ENCODE assay signal across 11 mouse cellular contexts in genomic region chr12:86949501-86949900, GRCm38 (mm10). TPM values are rescaled to one million over a fixed set of nuclear protein-coding genes. Genes with fewer than 3 reads are reported as not detected.
DNase-seq lines count a peak whose midpoint lies in the region; ATAC-seq and TF ChIP-seq lines count a peak whose summit lies in the region.
"Had no signal": no experiment of that assay in that cellular context is flagged by ENCODE, and none has a peak within 500 bp of the region (broad histone marks: within the 10 kb centered on the region; RNA-seq: fewer than 3 reads in every experiment).

No protein-coding gene starts in this region.

- H3K9me3 ChIP-seq in heart, embryonic 10.5 days, result no peaks in the 10 kb centered on the region
- H3K9me3 ChIP-seq in intestine, postnatal 0 days (ENCODE audit: control insufficient read depth), result no peaks in the 10 kb centered on the region
- H3K9me3 ChIP-seq: limb, embryonic 12.5 days had no signal

- H3K27me3 ChIP-seq in heart, embryonic 10.5 days (ENCODE audit: insufficient read depth, poor library complexity, severe bottlenecking), result no peaks in the 10 kb centered on the region
- H3K27me3 ChIP-seq in myocyte (ENCODE audit: control insufficient read depth, insufficient read depth, insufficient read length), result no peaks in the 10 kb centered on the region
- H3K27me3 ChIP-seq in intestine, postnatal 0 days (replicated peaks; ENCODE audit: control insufficient read depth, insufficient read depth, low read length), result peaks cover 8% of the 10 kb centered on the region; the same call in 1 of the 2 replicates
- H3K27me3 ChIP-seq: limb, embryonic 12.5 days had no signal

- TF ChIP-seq POLR2A in cortical plate, adult 2 months (IDR thresholded peaks at IDR 0.05; ENCODE audit: extremely low read depth, insufficient read depth, low read length), result no peak
- TF ChIP-seq POLR2A in myocyte (IDR thresholded peaks at IDR 0.05; ENCODE audit: insufficient read length, low read depth), result no peak

- 90% methylated on average over 9 of the region's 9 CpGs for WGBS in heart, embryonic 10.5 days
- WGBS in intestine, postnatal 0 days, result 85% methylated on average over 9 of the region's 9 CpGs

- H3K79me2 ChIP-seq in myocyte (ENCODE audit: control insufficient read depth, insufficient read depth), result peaks cover 41% of the 10 kb centered on the region

- no peak overlapping the region for H3K9ac ChIP-seq in intestine, postnatal 0 days (ENCODE audit: low read depth, low read length)
- H3K9ac ChIP-seq: limb, embryonic 12.5 days had no signal

- H3K36me3 ChIP-seq in heart, embryonic 10.5 days, result peaks cover 23% of the 10 kb centered on the region
- H3K36me3 ChIP-seq in myocyte (ENCODE audit: control insufficient read depth, insufficient read depth), result peaks cover 15% of the 10 kb centered on the region
- no peaks in the 10 kb centered on the region for H3K36me3 ChIP-seq in intestine, postnatal 0 days (ENCODE audit: control insufficient read depth, insufficient read depth)

- H3ac ChIP-seq in myocyte (ENCODE audit: control insufficient read depth, insufficient read length), result no peak overlapping the region

- no peak for TF ChIP-seq CTCF in cortical plate, adult 2 months (IDR thresholded peaks at IDR 0.05; ENCODE audit: extremely low read depth, insufficient read depth, low read length)
- TF ChIP-seq CTCF in intestine, postnatal 0 days (IDR thresholded peaks at IDR 0.05; ENCODE audit: low read depth), result no peak

- no peak for DNase-seq in heart, embryonic 10.5 days (ENCODE audit: low spot score)
- DNase-seq in heart, adult 8-10 months (ENCODE audit: low spot score), result no peak
- peak; percentile 85 for DNase-seq in CD4-positive helper T cell, adult 2 months (ENCODE audit: low read depth, low spot score)
- no peak for DNase-seq in layer of hippocampus, postnatal 25 days (ENCODE audit: extremely low spot score in 1 of 2, low spot score in 1 of 2)
- no peak for DNase-seq in adrenal gland, adult 2 months

- H3K27ac ChIP-seq in heart, embryonic 10.5 days, result peak overlapping the region; percentile 100; the same call in 1 of the 2 replicates
- H3K27ac ChIP-seq in cortical plate, adult 2 months (ENCODE audit: insufficient read depth, low read length), result no peak overlapping the region
- no peak overlapping the region for H3K27ac ChIP-seq in intestine, postnatal 0 days (ENCODE audit: low read depth, low read length)
- H3K27ac ChIP-seq: limb, embryonic 12.5 days had no signal

- no peak for ATAC-seq in intestine, postnatal 0 days

- peak overlapping the region; percentile 97 for H3K4me2 ChIP-seq in myocyte (ENCODE audit: low read depth)
- no peak overlapping the region for H3K4me2 ChIP-seq in intestine, postnatal 0 days (replicated peaks; ENCODE audit: low read depth)

- H3K4me1 ChIP-seq in heart, embryonic 10.5 days, result peaks cover 40% of the 10 kb centered on the region
- peaks cover 8% of the 10 kb centered on the region; the same call in 1 of the 2 replicates for H3K4me1 ChIP-seq in cortical plate, adult 2 months (ENCODE audit: control insufficient read depth, insufficient read depth, low read length)
- 0 out of 2 replicates have a peak, but pooled peaks cover 3% of the 10 kb centered on the region for H3K4me1 ChIP-seq in intestine, postnatal 0 days (replicated peaks; ENCODE audit: control insufficient read depth, insufficient read depth, low read length)

- 0 out of 2 replicates have a peak overlapping the region, but pooled peaks have one; percentile 5 for H3K4me3 ChIP-seq in heart, embryonic 10.5 days
- H3K4me3 ChIP-seq in cortical plate, adult 2 months (ENCODE audit: insufficient read depth, low read length), result peak overlapping the region; percentile 92
- H3K4me3 ChIP-seq in myocyte, result no peak overlapping the region
- no peak overlapping the region for H3K4me3 ChIP-seq in intestine, postnatal 0 days (ENCODE audit: low read depth, low read length)

TF ChIP-seq in myocyte, 11 proteins besides CTCF, POLR2A, EP300 and RAD21:
- no peak for TF ChIP-seq TCF12 (IDR thresholded peaks at IDR 0.05; ENCODE audit: insufficient read depth, poor library complexity, severe bottlenecking)
- no peak for TF ChIP-seq TCF3 (IDR thresholded peaks at IDR 0.05; ENCODE audit: insufficient read length, low read depth)
- TF ChIP-seq E2F4 (IDR thresholded peaks at IDR 0.05; ENCODE audit: insufficient read depth), result no peak
- no peak for TF ChIP-seq REST (IDR thresholded peaks at IDR 0.05; ENCODE audit: insufficient read depth, insufficient read length)
- no peak for TF ChIP-seq MYOG (IDR thresholded peaks at IDR 0.05; ENCODE audit: control insufficient read depth in 1 of 3, insufficient read depth in 1 of 3, insufficient read length in 2 of 3, low read depth in 2 of 3)
- no peak for TF ChIP-seq POLR2AphosphoS2 (IDR thresholded peaks at IDR 0.05; ENCODE audit: insufficient read length, low read depth)
- no peak for TF ChIP-seq MAX (IDR thresholded peaks at IDR 0.05; ENCODE audit: low read depth)
- no peak for TF ChIP-seq SRF (IDR thresholded peaks at IDR 0.05; ENCODE audit: control insufficient read depth, insufficient read length, low read depth)
- TF ChIP-seq CEBPB (IDR thresholded peaks at IDR 0.05; ENCODE audit: insufficient read depth, poor library complexity, severe bottlenecking), result no peak
- no peak for TF ChIP-seq MYOD1 (IDR thresholded peaks at IDR 0.05; ENCODE audit: control insufficient read depth in 1 of 3, insufficient read length in 2 of 3, low read depth in 2 of 3)
- TF ChIP-seq USF1 (IDR thresholded peaks at IDR 0.05; ENCODE audit: low read depth), result no peak
TF ChIP-seq in myocyte: peak in this region for 0.

RNA-seq across cellular contexts. Expression of gene Cipc, which starts 2.7 kb away (rescaled TPM):
- 26.7 and 33.8 TPM in 2 replicates for polyA plus RNA-seq in heart, embryonic 10.5 days (2016; fragmentation: Nextera tagmentation; extraction: Ambion mirVana)
- total RNA-seq in heart, adult 8-10 months (2022), result 10 to 100 TPM; 42.4 to 53.8 (median 48.3) TPM
- 83.7 and 84.4 TPM in 2 replicates for polyA plus RNA-seq in cortical plate, adult 2 months (2012; rRNA removed)
- 14.7 TPM for polyA plus RNA-seq in myocyte (2012; fragmentation: generic; extraction: Trizol)
- total RNA-seq in layer of hippocampus, postnatal 25 days (2021), result 10 to 100 TPM; 62.0 to 74.2 TPM
- 3.2 and 3.8 TPM in 2 replicates for polyA plus RNA-seq in intestine, postnatal 0 days (2015; fragmentation: Nextera tagmentation; extraction: Ambion mirVana)
- 10 to 100 TPM; 17.9 to 29.3 TPM for total RNA-seq in adrenal gland, adult 2 months (2021)
- 38.5 and 39.8 TPM in 2 replicates for polyA plus RNA-seq in adrenal gland, adult 2 months (2012; rRNA removed)

RNA-seq across cellular contexts. Expression of gene Zdhhc22, which starts 40.7 kb away (rescaled TPM):
- not detected in 2 replicates for polyA plus RNA-seq in heart, embryonic 10.5 days (2016; fragmentation: Nextera tagmentation; extraction: Ambion mirVana)
- total RNA-seq in heart, adult 8-10 months (2022), result not detected
- polyA plus RNA-seq in cortical plate, adult 2 months (2012; rRNA removed), result 61.1 and 65.1 TPM in 2 replicates
- 0.01 TPM for polyA plus RNA-seq in myocyte (2012; fragmentation: generic; extraction: Trizol)
- 10 to 100 TPM; 10.3 to 10.9 TPM for total RNA-seq in layer of hippocampus, postnatal 25 days (2021)
- polyA plus RNA-seq in intestine, postnatal 0 days (2015; fragmentation: Nextera tagmentation; extraction: Ambion mirVana), result 0.46 and 0.55 TPM in 2 replicates
- total RNA-seq in adrenal gland, adult 2 months (2021), result 1 to 10 TPM; 1.2 to 1.4 TPM
- polyA plus RNA-seq in adrenal gland, adult 2 months (2012; rRNA removed), result 3.1 and 5.2 TPM in 2 replicates
- total RNA-seq: common myeloid progenitor, adult 5-6 weeks had no signal
- polyA plus RNA-seq: gonadal fat pad, adult 2 months had no signal

Comparison
In these comparisons a context has a peak if more than half of its experiments do, and no peak if none do; other contexts are left out.
1. H3K4me3 ChIP-seq: peak in heart, embryonic 10.5 days (single experiment) and cortical plate, adult 2 months (single experiment); none in myocyte (single experiment) and intestine, postnatal 0 days (single experiment).
2. RNA of gene Zdhhc22, which starts 40.7 kb away (polyA plus RNA-seq): 61.1 to 65.1 TPM in cortical plate, adult 2 months; 3.1 to 5.2 TPM in adrenal gland, adult 2 months, 0.46 to 0.55 TPM in intestine, postnatal 0 days, not detected in heart, embryonic 10.5 days and 0.01 TPM in myocyte (single experiment); every median in the first group is over 10 times any median in the second.